Mouse (Mus musculus): ENCODE measurements at regions not wholly inside any gene's neighbourhood (a gene's known extent, or its start where the extent isn't known, plus 50 kb on each side); places are given as distances from the start of the nearest gene placed in this dataset.

DNA sequence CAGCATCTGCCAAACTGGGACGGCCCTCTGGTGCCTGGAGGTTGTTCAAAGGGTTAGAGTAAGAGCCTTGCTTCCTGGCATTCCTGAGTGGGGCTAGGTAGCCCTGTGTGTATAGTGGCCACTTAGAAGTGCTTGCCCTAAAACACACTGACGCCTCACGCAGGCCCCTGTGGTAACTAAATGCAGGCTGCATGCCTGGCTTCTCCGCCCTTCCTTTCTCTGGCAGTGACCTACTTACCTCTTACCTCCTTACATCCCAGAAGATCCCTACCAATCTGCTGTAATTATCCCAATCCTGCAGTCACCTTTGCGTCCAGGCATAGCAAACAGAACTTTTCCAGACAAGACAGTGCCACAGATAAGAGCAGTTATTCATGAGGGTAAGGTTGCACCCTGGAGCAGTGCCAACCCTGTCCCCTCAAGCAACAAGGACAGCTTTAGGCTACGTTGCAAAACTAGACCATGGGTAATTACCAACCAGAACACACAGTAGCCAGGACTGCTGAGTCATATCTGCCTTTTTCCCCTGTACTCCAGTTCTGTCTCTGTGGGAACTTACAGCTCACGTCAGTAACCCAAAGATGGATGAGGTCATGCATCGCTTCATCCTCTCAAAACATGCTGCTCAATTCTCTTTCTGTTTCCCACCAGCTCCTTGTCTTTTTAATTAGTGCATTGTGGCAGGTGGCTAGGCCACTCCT is 237.6 kb upstream of the Stt3b start:
- Histone ChIP-seq H3K4me1 (ENCODE audit: control insufficient read depth, insufficient read depth) (no peaks in the 10 kb centered on the region), H3K9ac (replicated peaks; ENCODE audit: low read depth, low read length) (no peak overlapping the region), H3K4me3 (ENCODE audit: low read depth, low read length) (no peak overlapping the region), H3K27ac (ENCODE audit: low read depth) (no peak overlapping the region), H3K36me3 (replicated peaks; ENCODE audit: control insufficient read depth, insufficient read depth, low read length) (no peaks in the 10 kb centered on the region), H3K9me3 (replicated peaks; ENCODE audit: control insufficient read depth, low read length) (peaks cover 3% of the 10 kb centered on the region; the same call in 1 of the 2 replicates), H3K27me3 (ENCODE audit: control insufficient read depth, insufficient read depth, low read length) (no peaks in the 10 kb centered on the region), H3K4me2 (ENCODE audit: low read depth, low read length) (no peak overlapping the region)
- DNase-seq (ENCODE audit: low spot score) (peak; percentile 36), ATAC-seq (ENCODE audit: insufficient read depth, low read depth) (no peak; the same call in 1 of the 2 replicates)
- 46% methylated on average over 8 of the region's 8 CpGs for WGBS
- TF ChIP-seq EP300 (IDR thresholded peaks at IDR 0.05; ENCODE audit: low read depth) (no peak), CTCF (IDR thresholded peaks at IDR 0.05; ENCODE audit: low read depth) (no peak)

DNA sequence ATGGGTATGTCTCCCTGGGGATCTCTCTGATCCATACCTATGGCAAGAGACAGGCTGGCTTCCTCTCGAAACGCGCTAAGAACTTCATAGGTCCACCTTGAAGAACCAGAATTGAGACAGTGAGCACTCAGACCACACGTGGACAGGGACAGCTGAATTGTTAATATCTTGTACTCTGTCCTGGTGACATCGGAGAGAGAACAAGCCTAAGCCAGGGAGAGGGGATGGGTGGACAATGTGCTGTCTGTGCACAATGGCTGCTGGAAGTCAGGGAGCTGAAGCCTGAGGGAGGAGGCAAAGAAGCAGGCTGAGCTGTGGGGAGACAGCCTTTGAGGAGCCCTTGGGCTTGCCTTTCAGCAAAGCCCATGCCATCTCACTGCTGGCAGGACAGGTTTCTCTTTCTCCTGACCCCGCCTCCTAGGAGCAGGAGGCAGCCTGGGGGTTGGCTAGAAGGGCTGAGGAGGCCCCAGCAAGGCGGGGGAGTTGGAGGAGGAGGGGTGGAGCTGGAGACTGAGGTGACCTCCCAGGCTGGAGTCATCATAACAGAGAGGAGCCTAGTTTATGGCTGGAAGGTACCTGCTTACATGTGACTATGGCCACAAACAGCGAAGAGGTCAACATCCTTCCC is 238.6 kb upstream of the Stt3b start:
- Histone ChIP-seq H3K4me3 (ENCODE audit: low read depth, low read length) (no peak overlapping the region), H3K4me2 (ENCODE audit: low read depth, low read length) (no peak overlapping the region), H3K36me3 (replicated peaks; ENCODE audit: control insufficient read depth, insufficient read depth, low read length) (no peaks in the 10 kb centered on the region), H3K9ac (replicated peaks; ENCODE audit: low read depth, low read length) (no peak overlapping the region), H3K27ac (ENCODE audit: low read depth) (no peak overlapping the region), H3K9me3 (replicated peaks; ENCODE audit: control insufficient read depth, low read length) (peaks cover 3% of the 10 kb centered on the region; the same call in 1 of the 2 replicates), H3K27me3 (ENCODE audit: control insufficient read depth, insufficient read depth, low read length) (no peaks in the 10 kb centered on the region), H3K4me1 (ENCODE audit: control insufficient read depth, insufficient read depth) (no peaks in the 10 kb centered on the region)
- DNase-seq (ENCODE audit: low spot score) (no peak), ATAC-seq (ENCODE audit: insufficient read depth, low read depth) (no peak)
- TF ChIP-seq CTCF (IDR thresholded peaks at IDR 0.05; ENCODE audit: low read depth), result no peak
- 60% methylated on average over 8 of the region's 8 CpGs for WGBS

DNA sequence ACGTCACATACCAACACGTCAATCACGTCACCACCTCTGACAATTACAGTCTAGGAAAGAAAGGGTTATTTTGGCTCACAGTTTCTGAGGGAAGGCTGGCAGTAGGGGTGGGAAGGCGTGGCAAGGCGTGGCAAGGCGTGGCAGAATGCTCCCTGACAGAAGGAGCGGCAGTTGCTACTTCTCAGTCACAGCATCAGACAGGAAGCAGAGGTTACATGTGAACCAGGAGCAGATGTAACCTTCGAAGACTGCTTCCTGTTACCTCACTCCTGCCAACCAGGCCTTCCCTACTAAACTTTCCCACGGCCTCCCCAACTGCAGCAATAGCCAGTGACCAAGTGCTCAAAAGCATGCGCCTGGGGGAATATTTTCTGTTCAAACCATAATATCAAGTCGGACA is 240.9 kb upstream of the Stt3b start:
- H3K36me3 ChIP-seq (replicated peaks; ENCODE audit: control insufficient read depth, insufficient read depth, low read length), result no peaks in the 10 kb centered on the region
- no peak for DNase-seq (ENCODE audit: low spot score)
- no peak overlapping the region for H3K9ac ChIP-seq (replicated peaks; ENCODE audit: low read depth, low read length)
- H3K4me1 ChIP-seq (ENCODE audit: control insufficient read depth, insufficient read depth), result no peaks in the 10 kb centered on the region
- no peak overlapping the region for H3K4me2 ChIP-seq (ENCODE audit: low read depth, low read length)
- WGBS, result 80% methylated on average over 11 of the region's 11 CpGs
- H3K27me3 ChIP-seq (ENCODE audit: control insufficient read depth, insufficient read depth, low read length), result no peaks in the 10 kb centered on the region
- H3K27ac ChIP-seq (ENCODE audit: low read depth), result no peak overlapping the region
- ATAC-seq (ENCODE audit: insufficient read depth, low read depth), result no peak
- no peak overlapping the region for H3K4me3 ChIP-seq (ENCODE audit: low read depth, low read length)
- no peak for TF ChIP-seq CTCF (IDR thresholded peaks at IDR 0.05; ENCODE audit: low read depth)
- no peak for TF ChIP-seq EP300 (IDR thresholded peaks at IDR 0.05; ENCODE audit: low read depth)
- H3K9me3 ChIP-seq (replicated peaks; ENCODE audit: control insufficient read depth, low read length), result peaks cover 3% of the 10 kb centered on the region; the same call in 1 of the 2 replicates

DNA sequence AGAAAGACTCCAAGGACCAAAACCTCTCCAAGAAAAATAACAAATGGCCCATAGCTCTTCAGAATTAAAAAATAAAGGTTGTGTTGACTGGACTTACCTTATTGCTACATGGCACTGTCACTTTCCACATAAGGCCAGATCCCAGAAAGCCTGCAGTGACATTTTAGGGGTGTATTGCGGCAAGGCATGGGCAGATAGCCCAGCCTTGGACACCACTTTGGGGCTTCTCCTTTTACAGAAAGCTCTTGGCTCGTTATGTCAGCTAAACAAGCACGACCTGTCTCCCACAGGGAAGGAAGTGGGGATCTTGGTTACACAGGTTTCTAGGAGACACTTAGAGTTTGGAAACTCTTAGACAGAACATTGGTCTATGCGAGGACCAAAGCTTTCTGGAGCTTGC is 241.3 kb upstream of the Stt3b start:
- DNase-seq (ENCODE audit: low spot score) (no peak), ATAC-seq (ENCODE audit: insufficient read depth, low read depth) (no peak)
- H3K9ac ChIP-seq (replicated peaks; ENCODE audit: low read depth, low read length), result no peak overlapping the region
- H3K4me1 ChIP-seq (ENCODE audit: control insufficient read depth, insufficient read depth), result no peaks in the 10 kb centered on the region
- WGBS, result 87% methylated on average over 4 of the region's 4 CpGs
- no peaks in the 10 kb centered on the region for H3K36me3 ChIP-seq (replicated peaks; ENCODE audit: control insufficient read depth, insufficient read depth, low read length)
- TF ChIP-seq CTCF (IDR thresholded peaks at IDR 0.05; ENCODE audit: low read depth), result no peak
- no peak for TF ChIP-seq EP300 (IDR thresholded peaks at IDR 0.05; ENCODE audit: low read depth)
- H3K27me3 ChIP-seq (ENCODE audit: control insufficient read depth, insufficient read depth, low read length), result no peaks in the 10 kb centered on the region
- peaks cover 3% of the 10 kb centered on the region; the same call in 1 of the 2 replicates for H3K9me3 ChIP-seq (replicated peaks; ENCODE audit: control insufficient read depth, low read length)
- H3K4me3 ChIP-seq (ENCODE audit: low read depth, low read length), result no peak overlapping the region
- H3K27ac ChIP-seq (ENCODE audit: low read depth), result no peak overlapping the region
- no peak overlapping the region for H3K4me2 ChIP-seq (ENCODE audit: low read depth, low read length)

DNA sequence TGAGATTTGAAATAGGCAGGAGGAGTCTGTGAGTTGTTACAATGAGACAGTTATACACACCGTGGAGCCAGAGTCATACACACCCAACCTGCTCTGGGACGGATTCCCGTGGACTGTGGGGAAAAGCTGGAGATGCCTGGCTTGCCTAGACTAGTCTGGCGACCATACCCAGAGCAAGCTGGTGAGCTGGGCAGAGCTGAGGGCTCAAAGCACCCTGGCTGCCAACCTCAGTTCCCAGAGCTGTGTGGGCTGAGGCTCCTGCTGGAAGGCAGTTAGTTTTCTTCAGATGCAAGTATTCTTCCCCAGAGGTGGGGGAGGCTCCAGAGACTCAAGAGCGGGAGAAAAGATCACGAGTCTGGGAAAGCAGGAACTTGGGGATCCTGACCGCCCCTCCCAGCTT is 247.9 kb upstream of the Stt3b start:
- Histone ChIP-seq H3K4me1 (ENCODE audit: control insufficient read depth, insufficient read depth) (no peaks in the 10 kb centered on the region), H3K4me2 (ENCODE audit: low read depth, low read length) (no peak overlapping the region), H3K9ac (replicated peaks; ENCODE audit: low read depth, low read length) (no peak overlapping the region), H3K9me3 (replicated peaks; ENCODE audit: control insufficient read depth, low read length) (peaks cover 3% of the 10 kb centered on the region; the same call in 1 of the 2 replicates), H3K27me3 (ENCODE audit: control insufficient read depth, insufficient read depth, low read length) (no peaks in the 10 kb centered on the region), H3K27ac (ENCODE audit: low read depth) (no peak overlapping the region), H3K4me3 (ENCODE audit: low read depth, low read length) (no peak overlapping the region), H3K36me3 (replicated peaks; ENCODE audit: control insufficient read depth, insufficient read depth, low read length) (no peaks in the 10 kb centered on the region)
- no peak for ATAC-seq (ENCODE audit: insufficient read depth, low read depth)
- TF ChIP-seq EP300 (IDR thresholded peaks at IDR 0.05; ENCODE audit: low read depth) (no peak), CTCF (IDR thresholded peaks at IDR 0.05; ENCODE audit: low read depth) (no peak)
- WGBS, result 80% methylated on average over 7 of the region's 7 CpGs
- no peak for DNase-seq (ENCODE audit: low spot score)
